Mouse (Mus musculus) heart, postnatal 14 days (tissue): ENCODE data around the gene Ppm1h. TPM values are rescaled to one million over a fixed set of nuclear protein-coding genes. Genes with fewer than 3 reads are reported as not detected.

Source experiments
- DNase-seq, 2 experiments: peaks; one replicate each; pipeline ENCODE4 v3.0.0; 2021 to 2022
- intact Hi-C: fragments of 180-260 bp; cut with DNase I; formaldehyde crosslinking; loops from one replicate; pipeline ENCODE4 v1.15.1; 2025
- total RNA-seq, 2 experiments: library from RNA; stranded (reverse); gene quantifications; 2 replicates each; pipeline ENCODE4 v1.2.3; 2021

The Ppm1h gene
- total RNA-seq, 2 experiments from 2014 or later, result 8.3 to 9.5 TPM

DNA sequence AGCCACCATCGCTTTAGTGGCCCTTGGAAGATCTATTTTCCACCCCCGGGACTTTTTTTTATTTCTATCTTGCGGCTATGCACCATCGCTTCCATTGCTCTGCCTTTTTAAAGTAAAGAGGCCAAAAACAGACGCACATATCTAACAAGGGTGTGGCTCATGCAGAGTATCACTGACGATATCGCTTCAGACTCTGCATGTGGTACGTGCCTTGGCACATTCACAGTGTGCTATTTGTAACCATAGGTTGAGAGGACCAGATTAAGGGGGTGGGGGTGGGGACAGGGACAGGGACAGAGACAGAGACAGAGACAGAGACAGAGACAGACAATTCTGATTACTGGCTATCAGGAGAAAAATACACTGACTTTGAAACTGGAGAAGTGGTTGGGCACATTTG, 164.4 kb downstream of the Ppm1h start:
- DNase-seq, result no peak
- intact Hi-C loops, result no loop called here

DNA sequence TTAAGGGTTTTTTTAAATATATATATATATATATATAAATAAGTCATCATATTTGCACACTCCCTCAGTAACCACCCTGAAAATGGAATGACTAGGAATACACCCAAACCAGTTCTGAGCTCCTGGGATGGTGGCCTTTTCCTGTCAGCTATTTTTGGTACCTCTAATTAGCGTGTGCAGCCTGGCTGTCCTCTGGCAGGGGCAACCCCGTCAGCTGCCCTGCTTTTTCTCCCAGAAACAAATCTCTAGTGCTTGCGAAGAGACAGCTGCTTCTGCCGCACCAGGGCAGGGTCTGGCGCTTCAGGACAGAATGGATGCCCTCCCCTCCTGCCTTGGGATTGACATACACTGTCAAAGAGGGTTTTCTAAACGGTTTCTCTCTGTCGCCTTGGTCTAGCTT, 166.9 kb downstream of the Ppm1h start:
- DNase-seq, result peak in 1 of 2 experiments; percentile 27
- intact Hi-C loops, result loop anchor here (5.0 kb wide), 1 partner anchor 42 kb away; no protein-coding TSS in a partner anchor

DNA sequence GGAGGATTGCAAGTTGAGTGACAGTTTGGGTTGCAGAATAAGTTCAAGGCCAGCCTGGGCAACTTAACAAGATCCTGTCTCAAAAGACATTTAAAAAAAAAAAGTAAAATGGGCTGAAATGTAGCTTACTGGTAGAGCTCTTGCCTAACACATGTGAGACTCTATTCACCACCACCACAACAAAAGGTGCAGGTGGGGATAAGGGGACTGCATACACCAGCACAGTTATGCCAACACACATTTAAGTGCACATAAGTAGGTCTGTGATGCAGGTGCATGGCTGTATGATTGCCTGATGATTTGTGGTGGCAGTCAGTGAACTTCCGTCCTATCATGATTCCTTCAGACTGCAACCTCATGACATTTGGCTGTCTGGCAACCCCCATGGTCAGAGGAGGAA, 167.9 kb downstream of the Ppm1h start:
- no peak for DNase-seq
- intact Hi-C loops, result loop anchor here (5.0 kb wide), 1 partner anchor 41 kb away; no protein-coding TSS in a partner anchor

DNA sequence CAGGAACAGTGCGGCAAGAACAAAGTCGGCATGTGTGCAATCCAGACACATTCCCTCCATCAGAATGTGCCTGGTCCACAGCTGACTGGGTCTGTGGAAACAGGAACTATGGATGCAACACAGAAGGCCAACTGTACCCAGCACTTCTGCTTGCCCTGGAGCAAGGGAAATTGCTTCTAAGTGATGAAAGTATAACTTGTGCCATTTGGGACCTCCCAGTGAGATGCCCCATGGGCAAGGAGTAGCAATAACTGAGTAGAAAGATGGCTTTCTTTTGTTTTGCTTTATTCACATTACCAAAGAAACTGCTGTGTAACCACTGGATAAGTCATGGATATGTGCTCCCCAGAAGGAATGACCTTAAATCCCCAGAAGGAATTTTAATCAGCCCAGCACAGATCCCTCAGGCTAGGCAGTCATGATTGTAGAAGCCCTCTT, 169.5 kb downstream of the Ppm1h start:
- DNase-seq, result no peak
- intact Hi-C loops, result loop anchor here (5.0 kb wide), 1 partner anchor 39 kb away; no protein-coding TSS in a partner anchor

DNA sequence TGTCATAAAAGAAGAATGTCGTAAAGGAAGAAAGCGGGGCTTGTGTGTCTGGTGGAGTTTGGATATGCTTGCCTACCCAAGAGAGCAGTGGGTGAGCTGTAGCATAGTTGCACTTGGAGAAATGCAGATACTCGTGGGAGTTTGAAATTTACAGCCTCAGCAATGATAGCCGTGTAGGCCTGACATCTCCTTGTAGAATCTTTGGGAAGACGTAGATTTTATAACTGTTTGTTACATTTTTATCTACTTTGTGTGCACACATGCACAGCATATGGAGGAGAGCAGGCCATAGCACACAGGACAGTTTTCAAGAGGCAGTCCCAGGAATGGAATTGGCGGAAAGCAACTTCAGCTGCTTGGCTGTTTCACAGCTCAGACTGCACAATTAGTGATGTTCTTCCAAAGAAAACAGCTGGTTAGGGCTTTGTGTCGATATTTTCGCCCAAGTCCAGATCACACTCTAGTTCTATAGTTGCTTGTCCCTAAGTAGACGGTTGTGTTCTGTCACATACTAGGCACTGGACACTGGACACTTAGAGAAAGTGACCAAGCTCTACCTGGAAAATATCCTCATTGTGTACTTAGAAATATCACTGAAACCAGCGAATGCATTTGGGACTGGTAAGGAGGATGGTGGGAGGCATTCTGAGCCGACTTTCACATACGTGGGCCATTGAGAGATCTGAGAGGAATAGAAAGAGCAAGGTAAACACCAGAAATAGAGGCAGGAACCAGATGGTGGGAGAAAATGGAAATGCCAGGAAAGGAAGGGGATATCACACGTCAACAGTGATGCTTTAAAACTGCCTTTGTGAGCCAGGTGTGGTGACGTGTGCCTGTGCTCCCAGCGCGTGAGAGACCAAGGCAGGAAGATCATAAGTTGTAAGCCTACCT, 173.0 kb downstream of the Ppm1h start:
- intact Hi-C loops, result no loop called here
- DNase-seq, result peak in 1 of 2 experiments; percentile 49

DNA sequence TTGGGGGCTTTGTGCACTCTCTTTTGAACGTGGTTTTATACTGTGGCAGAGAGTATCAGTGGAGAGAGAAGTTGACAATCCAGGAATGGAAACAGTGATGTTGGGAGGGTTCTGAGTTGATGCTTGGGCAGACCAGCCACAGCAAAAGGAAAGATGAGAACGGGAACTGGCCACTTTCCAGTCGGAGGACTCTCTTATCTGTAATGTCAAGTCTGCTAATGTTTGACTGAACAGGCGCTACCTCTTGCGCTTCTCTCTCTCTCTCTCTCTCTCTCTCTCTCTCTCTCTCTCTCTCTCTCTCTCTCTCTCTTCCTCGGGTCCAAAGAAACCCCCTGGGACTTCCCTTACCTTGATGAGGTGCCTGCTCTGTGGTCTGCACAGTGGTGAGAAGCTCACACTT, 176.0 kb downstream of the Ppm1h start:
- intact Hi-C loops, result no loop called here
- DNase-seq, result no peak

DNA sequence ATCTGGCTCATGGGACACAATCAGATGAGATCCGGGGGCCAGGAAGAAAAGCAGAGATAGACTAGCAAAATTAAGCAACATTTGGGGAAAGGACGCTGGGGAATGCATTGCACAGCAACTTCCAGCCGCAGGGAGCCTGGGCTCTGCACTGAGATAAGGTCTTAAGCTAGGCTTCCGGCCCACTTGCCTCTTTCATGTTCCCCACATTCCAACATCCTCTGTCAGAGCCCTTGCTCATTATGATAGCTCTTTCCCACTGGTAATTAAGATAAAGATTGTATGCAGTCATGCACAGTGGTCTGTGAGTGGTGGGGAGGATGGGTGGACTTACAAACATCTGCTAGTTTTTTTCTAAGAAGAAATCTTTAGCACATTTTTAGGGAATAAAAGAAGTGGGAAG, 176.6 kb downstream of the Ppm1h start:
- DNase-seq, result no peak
- intact Hi-C loops, result no loop called here

DNA sequence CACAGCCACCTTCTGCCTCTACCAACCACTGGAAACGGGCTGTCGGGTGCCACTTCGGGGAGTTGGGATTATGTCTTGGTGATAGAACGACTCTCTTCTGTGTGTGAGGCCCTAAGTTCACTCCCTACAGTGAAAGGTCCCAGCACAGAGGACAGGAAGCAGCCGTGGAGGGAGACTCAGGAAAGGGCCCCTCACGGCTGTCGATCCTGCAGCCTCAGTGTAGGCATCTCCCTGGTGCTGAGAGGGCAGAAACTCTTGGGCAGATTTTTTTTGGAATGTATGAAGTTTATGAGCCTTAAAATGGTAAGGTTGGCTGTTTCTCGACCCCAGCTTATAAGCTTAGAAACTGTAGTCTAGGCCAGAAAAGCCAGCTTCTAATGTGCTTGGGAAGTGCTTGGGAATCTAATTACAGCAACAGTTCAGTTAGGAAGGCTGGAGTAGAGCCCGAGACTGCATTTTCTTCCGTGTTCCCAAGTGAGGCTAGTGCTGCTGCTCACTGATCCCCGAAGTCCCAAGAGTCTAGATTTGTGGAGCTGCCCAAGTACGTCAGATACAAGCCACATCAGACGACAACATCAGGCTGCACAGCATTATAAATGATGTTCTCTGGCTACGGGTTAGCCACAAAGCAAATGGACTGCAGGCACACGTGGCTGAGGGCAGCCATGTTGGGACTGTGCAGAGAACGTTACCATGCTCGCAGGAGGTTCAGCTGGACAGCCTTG, 177.6 kb downstream of the Ppm1h start:
- intact Hi-C loops, result no loop called here
- no peak for DNase-seq

DNA sequence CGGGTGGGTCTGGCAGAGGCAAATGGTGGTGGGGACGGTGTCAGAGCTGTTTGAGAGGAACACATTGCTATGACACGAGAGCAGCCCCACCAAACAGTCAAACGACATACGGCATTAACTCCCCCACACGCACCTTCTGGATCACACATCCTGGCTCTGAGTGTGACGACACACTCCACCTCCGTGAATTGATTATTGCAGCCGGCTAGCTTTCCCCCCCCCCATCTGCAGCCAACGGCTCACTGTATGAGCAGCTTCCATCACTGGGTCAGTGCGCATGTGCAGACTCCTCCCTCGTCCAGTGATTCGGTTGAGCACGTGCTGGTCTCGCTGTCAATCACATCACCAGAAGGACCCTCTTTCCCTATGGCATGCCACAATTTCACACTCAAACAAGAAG, 178.6 kb downstream of the Ppm1h start:
- DNase-seq, result no peak
- intact Hi-C loops, result no loop called here

DNA sequence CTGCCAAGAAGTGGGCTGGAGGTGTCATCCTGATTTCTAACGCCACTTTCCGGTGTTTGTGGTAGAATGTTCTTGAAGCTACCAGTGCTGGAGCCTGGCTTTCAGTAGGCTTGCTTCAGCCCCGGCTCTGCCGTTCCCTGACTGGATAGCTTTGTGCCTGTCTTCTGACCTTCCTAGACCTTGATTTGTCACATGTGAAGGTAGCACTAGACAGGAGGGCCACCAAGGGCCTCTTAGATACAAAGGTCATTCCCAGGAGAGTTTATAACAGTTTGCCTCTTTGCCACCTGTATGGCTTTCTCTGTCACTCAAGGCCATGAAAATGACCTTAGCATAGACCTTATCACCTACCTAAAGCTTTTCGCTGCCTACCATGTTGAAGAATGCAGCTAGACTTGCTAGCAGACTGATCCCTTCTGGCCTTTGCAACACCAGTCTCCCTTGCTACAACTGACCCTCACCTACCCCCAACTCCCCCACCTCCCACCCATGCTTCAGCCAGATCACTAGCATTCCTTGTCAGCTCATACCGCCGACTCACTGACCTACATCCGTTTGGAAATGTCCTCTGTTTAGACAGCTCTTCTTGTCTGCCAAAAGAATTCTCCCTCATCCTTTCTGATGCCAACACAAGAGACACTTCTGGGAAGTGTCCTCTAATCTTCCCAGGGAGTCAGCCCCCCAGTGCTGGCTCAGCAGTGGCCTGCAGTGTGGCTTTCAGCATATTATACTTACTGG, 180.5 kb downstream of the Ppm1h start:
- intact Hi-C loops, result no loop called here
- no peak for DNase-seq

DNA sequence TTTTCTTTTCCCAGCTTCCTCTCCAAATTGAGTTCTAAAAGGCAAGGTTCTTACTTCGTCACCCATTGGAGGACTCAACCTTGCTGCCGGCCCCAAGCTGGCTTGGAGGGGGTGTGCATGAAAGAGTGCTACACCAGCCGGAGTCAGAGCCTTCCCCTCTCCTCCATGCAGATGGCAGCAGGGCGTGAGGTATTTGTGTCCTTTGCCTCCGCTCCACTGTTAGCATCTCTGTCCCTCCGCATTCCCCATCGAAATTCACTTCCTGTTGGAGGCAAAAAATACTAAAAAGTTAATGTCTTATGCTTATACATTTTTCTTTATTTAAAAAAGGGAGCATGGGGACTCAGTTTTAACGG, 181.1 kb downstream of the Ppm1h start:
- DNase-seq, result no peak
- intact Hi-C loops, result no loop called here

DNA sequence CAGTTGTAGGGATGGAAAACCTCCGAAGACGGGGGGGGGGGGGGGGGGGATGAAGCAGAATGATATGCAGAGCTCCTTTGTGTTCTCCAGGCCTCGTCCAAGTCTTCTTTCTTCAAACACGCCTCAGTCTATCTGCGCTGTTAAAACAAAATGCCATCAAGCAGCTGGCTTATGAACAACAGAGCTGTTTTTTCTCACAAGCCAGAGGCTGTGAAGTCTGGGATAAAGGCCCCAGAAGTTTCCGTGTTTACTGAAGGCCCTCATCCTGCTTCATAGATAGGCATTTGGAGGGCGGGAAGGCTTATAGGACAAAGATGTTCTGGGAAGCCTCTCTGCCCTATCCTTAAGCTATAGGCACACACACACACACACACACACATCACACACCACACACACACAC, 181.5 kb downstream of the Ppm1h start:
- intact Hi-C loops, result no loop called here
- no peak for DNase-seq

DNA sequence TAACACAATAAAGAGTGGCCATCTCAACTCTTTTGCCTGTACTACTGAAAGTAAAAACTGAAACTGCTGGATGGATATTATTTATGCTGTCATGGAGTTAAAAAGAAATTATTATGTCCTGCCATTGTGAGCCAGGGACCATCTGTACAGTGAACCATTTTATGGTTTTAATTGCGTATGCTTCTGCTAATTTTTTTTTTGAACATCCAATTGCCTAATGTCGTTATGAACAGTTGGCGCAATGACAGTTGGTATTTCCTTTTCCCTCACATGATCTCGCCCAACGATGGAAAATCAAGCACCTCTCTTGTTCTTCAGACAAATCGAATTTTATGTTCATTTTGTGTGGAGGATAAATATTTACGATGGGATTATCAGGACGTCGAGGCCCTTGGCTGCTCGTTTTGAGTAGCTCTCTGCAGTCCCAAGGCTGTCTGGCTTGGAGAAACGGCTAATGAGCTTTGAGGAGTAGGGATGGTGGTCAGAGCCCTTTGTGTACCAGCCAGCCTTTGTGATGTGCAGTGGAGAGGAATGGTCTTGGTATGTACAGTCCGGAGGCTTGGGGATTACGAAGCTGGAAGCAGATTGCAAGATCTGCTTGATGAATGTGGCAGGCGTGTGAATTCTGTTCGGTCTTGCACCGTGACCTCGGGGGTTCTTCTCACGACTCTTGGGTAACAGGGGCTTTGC, 183.3 kb downstream of the Ppm1h start:
- intact Hi-C loops, result no loop called here
- DNase-seq, result no peak

DNA sequence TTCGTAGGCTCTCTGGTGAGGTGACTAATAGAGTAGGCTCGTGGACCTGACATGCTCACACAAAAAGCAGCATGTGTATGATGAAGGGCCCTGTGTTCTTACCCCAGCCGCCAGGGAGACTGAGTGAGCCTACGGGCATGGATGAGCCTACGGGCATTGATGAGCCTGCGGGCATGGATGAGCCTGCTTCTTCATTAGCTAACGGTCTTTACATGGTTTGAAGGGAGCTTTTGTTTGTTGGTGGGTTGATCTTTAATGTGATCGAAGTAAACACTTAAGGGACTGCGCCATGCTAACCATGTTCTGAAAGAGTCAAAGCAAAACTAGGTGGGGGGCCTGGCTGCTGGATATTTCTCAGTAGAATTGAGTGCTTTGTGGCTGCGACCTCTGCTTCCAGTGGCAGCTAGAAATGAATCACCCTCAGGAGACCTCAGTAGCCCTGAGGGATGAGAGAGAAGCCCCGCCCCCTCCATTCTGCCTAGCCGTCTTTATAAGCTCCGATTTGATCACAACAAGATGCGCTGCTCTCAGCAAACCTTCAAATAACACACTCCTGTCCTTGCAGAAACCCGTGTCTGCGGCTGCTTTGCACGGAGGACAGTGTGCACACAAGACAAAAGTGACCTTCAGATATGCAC, 183.9 kb downstream of the Ppm1h start:
- no peak for DNase-seq
- intact Hi-C loops, result no loop called here

DNA sequence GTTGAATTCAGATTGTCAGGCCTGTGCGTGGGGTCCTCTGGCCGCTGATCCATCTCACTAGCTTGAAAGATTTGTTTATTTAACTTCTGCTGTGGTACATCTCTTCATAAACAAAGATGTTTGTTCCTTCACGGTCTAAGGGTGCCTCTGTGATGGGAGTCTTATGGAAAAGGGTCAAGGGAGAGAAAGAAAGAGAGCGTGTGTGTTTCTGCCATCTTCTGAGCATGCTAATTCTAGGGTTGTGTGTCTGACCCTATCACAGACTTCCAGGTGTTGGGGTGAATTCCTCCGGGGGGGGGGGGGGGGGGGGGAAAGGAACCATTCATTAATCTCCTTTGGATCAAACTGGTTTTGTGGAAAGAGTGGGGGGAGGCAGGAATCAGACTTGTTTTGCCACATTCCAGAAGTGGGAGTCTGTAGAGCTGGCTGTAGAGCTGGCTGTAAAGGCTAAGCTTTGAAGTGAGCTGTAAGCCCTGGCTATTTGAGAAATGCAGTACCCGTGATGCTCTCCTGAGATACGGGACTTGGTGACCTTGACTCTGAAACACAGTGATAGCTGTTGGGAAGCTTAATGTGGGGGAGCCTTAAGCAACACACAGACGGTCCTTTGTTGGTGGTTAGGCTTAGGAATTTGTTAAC, 191.4 kb downstream of the Ppm1h start:
- intact Hi-C loops, result no loop called here
- no peak for DNase-seq

DNA sequence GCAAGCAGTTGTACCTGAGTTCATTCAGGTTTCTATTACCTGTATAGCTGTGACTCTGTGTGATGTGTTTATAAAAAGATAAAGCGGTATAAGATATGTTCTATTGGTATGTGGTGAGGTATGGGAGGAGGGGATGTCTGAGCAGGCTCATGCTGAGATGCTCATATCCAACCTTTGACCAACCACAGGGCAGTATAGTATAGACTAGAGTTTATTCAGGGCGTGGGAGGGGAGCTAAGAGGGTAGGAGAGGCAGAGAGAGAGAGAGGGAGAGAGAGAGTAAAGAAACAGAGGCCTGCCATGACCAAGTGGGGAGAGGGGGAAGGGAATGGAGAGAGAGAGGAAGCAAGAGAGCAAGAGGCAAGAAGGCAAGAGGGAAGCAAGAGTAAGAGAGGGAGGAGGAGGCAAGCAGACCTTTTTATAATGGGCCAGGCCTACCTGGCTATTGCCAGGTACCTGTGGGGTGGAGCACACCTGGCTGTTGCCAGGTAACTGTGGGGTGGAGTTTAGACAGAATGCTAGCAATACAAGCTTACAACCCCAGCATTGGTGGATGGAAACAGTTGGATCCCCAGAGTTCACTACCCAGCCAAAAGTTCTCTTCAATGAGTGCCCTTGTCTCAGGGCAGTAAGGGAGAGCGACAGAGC, 192.4 kb downstream of the Ppm1h start:
- no peak for DNase-seq
- intact Hi-C loops, result no loop called here

DNA sequence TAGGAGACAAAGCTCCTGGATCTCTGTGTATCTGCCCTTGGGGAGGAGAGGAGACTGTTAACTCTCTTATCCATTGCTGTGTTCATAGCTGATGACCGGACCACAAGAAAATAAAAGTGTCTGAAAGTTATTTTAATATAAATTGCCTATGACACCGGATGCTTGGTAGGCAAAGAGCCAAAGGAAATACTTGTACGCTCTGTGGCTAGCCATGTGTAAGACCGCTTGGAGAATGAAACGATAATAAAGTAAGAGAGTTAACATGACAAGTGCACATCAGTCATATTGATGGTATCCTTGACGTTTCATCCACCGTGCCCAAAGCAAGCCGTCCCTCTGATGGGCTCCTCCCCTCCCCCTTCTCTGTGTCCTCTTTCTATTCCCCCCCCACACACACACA, 194.2 kb downstream of the Ppm1h start:
- intact Hi-C loops, result no loop called here
- DNase-seq, result no peak

DNA sequence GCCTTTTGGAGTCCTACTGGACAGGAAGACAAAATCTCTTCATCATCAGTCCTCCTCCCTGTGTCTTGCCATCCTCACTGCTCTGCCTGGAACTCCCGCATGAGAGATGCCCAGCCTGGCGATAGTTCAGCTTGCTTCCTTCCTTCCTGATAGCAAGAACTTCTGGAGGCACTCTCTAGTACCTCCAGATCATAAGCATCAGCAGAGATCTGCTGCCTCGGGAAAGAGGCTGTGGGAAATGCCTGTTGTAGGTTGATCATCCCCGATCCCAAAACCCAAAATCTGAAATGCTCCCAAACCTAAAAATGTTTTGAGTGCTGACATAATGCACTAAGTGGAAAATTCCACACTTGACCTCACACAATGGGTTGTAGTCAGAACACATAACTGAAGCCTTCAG, 198.4 kb downstream of the Ppm1h start:
- intact Hi-C loops, result no loop called here
- DNase-seq, result no peak

DNA sequence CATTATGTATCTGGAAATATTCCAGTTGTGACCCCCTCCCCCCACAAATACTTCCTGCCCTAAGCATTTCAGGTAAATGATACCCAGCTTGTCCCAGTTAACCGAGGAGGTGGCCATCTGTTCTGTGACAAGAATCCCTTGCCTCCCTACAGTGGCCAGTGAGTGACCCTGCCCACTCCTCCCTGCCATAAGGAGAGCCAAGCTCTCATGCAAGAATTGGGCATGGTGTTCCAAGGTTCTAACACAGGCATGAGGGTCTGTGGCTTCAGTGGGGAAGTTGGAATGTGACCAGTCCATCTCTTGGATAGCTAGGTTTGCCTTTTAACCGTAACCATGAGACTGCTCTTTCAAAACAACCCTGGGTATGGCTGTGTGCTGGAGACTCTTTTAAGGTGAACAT, 198.9 kb downstream of the Ppm1h start:
- intact Hi-C loops, result no loop called here
- DNase-seq, result no peak
